Mouse (Mus musculus): ENCODE results near the gene Fsd1l. TPM values are rescaled to one million over a fixed set of nuclear protein-coding genes. Genes with fewer than 3 reads are reported as not detected.
"Not testable (repeated sequence)": the region's sequence is repeated elsewhere in the genome, so short reads cannot be mapped to it uniquely, and the experiment has no call there.

Gene Fsd1l
- polyA plus RNA-seq, 1 experiment from 2014 or later, result 3.7 TPM

GRCm38 (mm10) chr4:53638549-53639123 lies 7.4 kb downstream of the Fsd1l start:
- WGBS, result 73% methylated on average over 7 of the region's 7 CpGs
- Histone ChIP-seq H3K27me3 (replicated peaks; ENCODE audit: control insufficient read depth, insufficient read depth, low read length) (no peaks in the 10 kb centered on the region), H3K9ac (ENCODE audit: low read depth, low read length) (no peak overlapping the region), H3K4me3 (ENCODE audit: low read depth, low read length) (no peak overlapping the region), H3K27ac (ENCODE audit: low read depth, low read length) (no peak overlapping the region), H3K4me2 (no peak overlapping the region), H3K4me1 (replicated peaks; ENCODE audit: control insufficient read depth, insufficient read depth, low read length) (no peaks in the 10 kb centered on the region), H3K9me3 (ENCODE audit: control insufficient read depth, low read length) (0 out of 2 replicates have a peak, but pooled peaks cover 2% of the 10 kb centered on the region), H3K36me3 (ENCODE audit: control insufficient read depth, insufficient read depth, low read length) (no peaks in the 10 kb centered on the region)
- no peak for ATAC-seq (replicated peaks; ENCODE audit: low FRiP score)
- DNase-seq (ENCODE audit: low spot score), result no peak

GRCm38 (mm10) chr4:53658029-53658428 lies 26.8 kb downstream of the Fsd1l start:
- ATAC-seq (replicated peaks; ENCODE audit: low FRiP score), result no peak
- H3K4me2 ChIP-seq, result no peak overlapping the region
- no peak overlapping the region for H3K9ac ChIP-seq (ENCODE audit: low read depth, low read length)
- no peaks in the 10 kb centered on the region for H3K9me3 ChIP-seq (ENCODE audit: control insufficient read depth, low read length)
- 0 out of 2 replicates have a peak, but pooled peaks cover 3% of the 10 kb centered on the region for H3K4me1 ChIP-seq (replicated peaks; ENCODE audit: control insufficient read depth, insufficient read depth, low read length)
- no peak for DNase-seq (ENCODE audit: low spot score)
- H3K27ac ChIP-seq (ENCODE audit: low read depth, low read length), result no peak overlapping the region
- peaks cover 4% of the 10 kb centered on the region; the same call in 1 of the 2 replicates for H3K36me3 ChIP-seq (ENCODE audit: control insufficient read depth, insufficient read depth, low read length)
- 62% methylated on average over 3 of the region's 3 CpGs for WGBS
- H3K27me3 ChIP-seq (replicated peaks; ENCODE audit: control insufficient read depth, insufficient read depth, low read length), result no peaks in the 10 kb centered on the region
- H3K4me3 ChIP-seq (ENCODE audit: low read depth, low read length), result no peak overlapping the region

GRCm38 (mm10) chr4:53660711-53661110 lies 29.4 kb downstream of the Fsd1l start:
- no peaks in the 10 kb centered on the region for H3K27me3 ChIP-seq (replicated peaks; ENCODE audit: control insufficient read depth, insufficient read depth, low read length)
- no peak overlapping the region for H3K4me2 ChIP-seq
- no peak overlapping the region for H3K9ac ChIP-seq (ENCODE audit: low read depth, low read length)
- no peak overlapping the region for H3K4me3 ChIP-seq (ENCODE audit: low read depth, low read length)
- DNase-seq (ENCODE audit: low spot score) (no peak), ATAC-seq (replicated peaks; ENCODE audit: low FRiP score) (peak; percentile 43; the same call in 1 of the 2 replicates)
- H3K4me1 ChIP-seq (replicated peaks; ENCODE audit: control insufficient read depth, insufficient read depth, low read length), result 0 out of 2 replicates have a peak, but pooled peaks cover 3% of the 10 kb centered on the region
- no peaks in the 10 kb centered on the region for H3K9me3 ChIP-seq (ENCODE audit: control insufficient read depth, low read length)
- H3K27ac ChIP-seq (ENCODE audit: low read depth, low read length), result no peak overlapping the region
- no peaks in the 10 kb centered on the region for H3K36me3 ChIP-seq (ENCODE audit: control insufficient read depth, insufficient read depth, low read length)

GRCm38 (mm10) chr4:53682092-53682491 lies 50.8 kb downstream of the Fsd1l start:
- no peaks in the 10 kb centered on the region for H3K36me3 ChIP-seq (ENCODE audit: control insufficient read depth, insufficient read depth, low read length)
- 48% methylated on average over 8 of the region's 8 CpGs for WGBS
- ATAC-seq (replicated peaks; ENCODE audit: low FRiP score) (no peak), DNase-seq (ENCODE audit: low spot score) (no peak)
- no peak overlapping the region for H3K9ac ChIP-seq (ENCODE audit: low read depth, low read length)
- H3K27ac ChIP-seq (ENCODE audit: low read depth, low read length), result no peak overlapping the region
- H3K4me1 ChIP-seq (replicated peaks; ENCODE audit: control insufficient read depth, insufficient read depth, low read length), result no peaks in the 10 kb centered on the region
- H3K27me3 ChIP-seq (replicated peaks; ENCODE audit: control insufficient read depth, insufficient read depth, low read length), result no peaks in the 10 kb centered on the region
- no peak overlapping the region for H3K4me2 ChIP-seq
- no peak overlapping the region for H3K4me3 ChIP-seq (ENCODE audit: low read depth, low read length)
- no peaks in the 10 kb centered on the region for H3K9me3 ChIP-seq (ENCODE audit: control insufficient read depth, low read length)

- Histone ChIP-seq H3K9me3 (ENCODE audit: control insufficient read depth, low read length) (no peaks in the 10 kb centered on the region), H3K9ac (ENCODE audit: low read depth, low read length) (no peak overlapping the region), H3K27me3 (replicated peaks; ENCODE audit: control insufficient read depth, insufficient read depth, low read length) (no peaks in the 10 kb centered on the region), H3K4me3 (ENCODE audit: low read depth, low read length) (no peak overlapping the region), H3K4me1 (replicated peaks; ENCODE audit: control insufficient read depth, insufficient read depth, low read length) (no peaks in the 10 kb centered on the region), H3K4me2 (no peak overlapping the region), H3K36me3 (ENCODE audit: control insufficient read depth, insufficient read depth, low read length) (no peaks in the 10 kb centered on the region), H3K27ac (ENCODE audit: low read depth, low read length) (no peak overlapping the region)
- 75% methylated on average over 4 of the region's 4 CpGs for WGBS
- ATAC-seq (replicated peaks; ENCODE audit: low FRiP score) (no peak), DNase-seq (ENCODE audit: low spot score) (no peak)
These were observed 57.7 kb downstream of the Fsd1l start for GRCm38 (mm10) chr4:53688965-53689364.

- DNase-seq (ENCODE audit: low spot score), result no peak
- no peak for ATAC-seq (replicated peaks; ENCODE audit: low FRiP score)
These were observed 60.1 kb downstream of the Fsd1l start for GRCm38 (mm10) chr4:53691418-53691817.

GRCm38 (mm10) chr4:53709166-53709565 lies 77.9 kb downstream of the Fsd1l start:
- not testable (repeated sequence) for H3K9me3 ChIP-seq (ENCODE audit: control insufficient read depth, low read length); H3K27me3 ChIP-seq (replicated peaks; ENCODE audit: control insufficient read depth, insufficient read depth, low read length); H3K4me1 ChIP-seq (replicated peaks; ENCODE audit: control insufficient read depth, insufficient read depth, low read length); H3K27ac ChIP-seq (ENCODE audit: low read depth, low read length); DNase-seq (ENCODE audit: low spot score); H3K36me3 ChIP-seq (ENCODE audit: control insufficient read depth, insufficient read depth, low read length); H3K9ac ChIP-seq (ENCODE audit: low read depth, low read length); H3K4me2 ChIP-seq; ATAC-seq (replicated peaks; ENCODE audit: low FRiP score); H3K4me3 ChIP-seq (ENCODE audit: low read depth, low read length)

More at GRCm38 (mm10) chr4:53691418-53691817, 60.1 kb downstream of the Fsd1l start:
- Histone ChIP-seq H3K4me3 (ENCODE audit: low read depth, low read length) (no peak overlapping the region), H3K9ac (ENCODE audit: low read depth, low read length) (no peak overlapping the region), H3K9me3 (ENCODE audit: control insufficient read depth, low read length) (no peaks in the 10 kb centered on the region), H3K27me3 (replicated peaks; ENCODE audit: control insufficient read depth, insufficient read depth, low read length) (no peaks in the 10 kb centered on the region), H3K4me2 (no peak overlapping the region), H3K36me3 (ENCODE audit: control insufficient read depth, insufficient read depth, low read length) (no peaks in the 10 kb centered on the region), H3K27ac (ENCODE audit: low read depth, low read length) (no peak overlapping the region), H3K4me1 (replicated peaks; ENCODE audit: control insufficient read depth, insufficient read depth, low read length) (no peaks in the 10 kb centered on the region)
- WGBS, result 71% methylated on average over 1 of the region's 1 CpGs

GRCm38 (mm10) chr4:53710021-53710420 lies 78.8 kb downstream of the Fsd1l start:
- H3K4me3 ChIP-seq (ENCODE audit: low read depth, low read length), result no peak overlapping the region
- ATAC-seq (replicated peaks; ENCODE audit: low FRiP score) (no peak), DNase-seq (ENCODE audit: low spot score) (no peak)
- no peaks in the 10 kb centered on the region for H3K9me3 ChIP-seq (ENCODE audit: control insufficient read depth, low read length)
- no peaks in the 10 kb centered on the region for H3K36me3 ChIP-seq (ENCODE audit: control insufficient read depth, insufficient read depth, low read length)
- no peak overlapping the region for H3K4me2 ChIP-seq
- H3K27me3 ChIP-seq (replicated peaks; ENCODE audit: control insufficient read depth, insufficient read depth, low read length), result no peaks in the 10 kb centered on the region
- 78% methylated on average over 2 of the region's 2 CpGs for WGBS
- H3K27ac ChIP-seq (ENCODE audit: low read depth, low read length), result no peak overlapping the region
- no peak overlapping the region for H3K9ac ChIP-seq (ENCODE audit: low read depth, low read length)
- H3K4me1 ChIP-seq (replicated peaks; ENCODE audit: control insufficient read depth, insufficient read depth, low read length), result no peaks in the 10 kb centered on the region

GRCm38 (mm10) chr4:53710555-53711328 lies 79.5 kb downstream of the Fsd1l start:
- Histone ChIP-seq H3K9me3 (ENCODE audit: control insufficient read depth, low read length) (no peaks in the 10 kb centered on the region), H3K36me3 (ENCODE audit: control insufficient read depth, insufficient read depth, low read length) (no peaks in the 10 kb centered on the region), H3K4me1 (replicated peaks; ENCODE audit: control insufficient read depth, insufficient read depth, low read length) (no peaks in the 10 kb centered on the region), H3K27ac (ENCODE audit: low read depth, low read length) (no peak overlapping the region), H3K9ac (ENCODE audit: low read depth, low read length) (no peak overlapping the region), H3K27me3 (replicated peaks; ENCODE audit: control insufficient read depth, insufficient read depth, low read length) (no peaks in the 10 kb centered on the region), H3K4me2 (no peak overlapping the region), H3K4me3 (ENCODE audit: low read depth, low read length) (no peak overlapping the region)
- no peak for ATAC-seq (replicated peaks; ENCODE audit: low FRiP score)
- DNase-seq (ENCODE audit: low spot score), result no peak
- WGBS, result 77% methylated on average over 6 of the region's 6 CpGs
